Mouse (Mus musculus) heart, postnatal 0 days (tissue): ENCODE results near the gene Rtn4rl2. TPM values are rescaled to one million over a fixed set of nuclear protein-coding genes. Genes with fewer than 3 reads are reported as not detected.

Experiments
- ATAC-seq: fragments of 200-750 bp; cut with Nextera tagmentation; 2 replicates; pipeline ENCODE4 v1.8.0; 2017; ENCODE audit warnings: low read depth, moderate number of reproducible peaks, moderate library complexity; ENCODE audit not compliant: insufficient read depth
- DNase-seq: peaks from one replicate; pipeline ENCODE4 v3.0.0-alpha.2; 2016; ENCODE audit warnings: low spot score
- H3K27ac ChIP-seq: fragments of 300-500 bp; sonication (generic); 2 replicates; pipeline ENCODE4 v1.5.1; 2014; ENCODE audit warnings: low read depth, mild to moderate bottlenecking
- H3K27me3 ChIP-seq: fragments of 300-500 bp; sonication (generic); 2 replicates; pipeline ENCODE4 v1.6.1; 2014; ENCODE audit warnings: low read length, mixed read lengths; ENCODE audit not compliant: control insufficient read depth, insufficient read depth
- H3K36me3 ChIP-seq: fragments of 300-500 bp; sonication (generic); replicated peaks from 2 replicates; pipeline ENCODE4 v1.6.1; 2014; ENCODE audit warnings: low read length, mixed read lengths; ENCODE audit not compliant: control insufficient read depth, insufficient read depth
- H3K4me1 ChIP-seq: fragments of 300-500 bp; sonication (generic); 2 replicates; pipeline ENCODE4 v1.6.1; 2014; ENCODE audit warnings: antibody characterized with exemption; ENCODE audit not compliant: control insufficient read depth, insufficient read depth
- H3K4me2 ChIP-seq: fragments of 300-500 bp; sonication (generic); 2 replicates; pipeline ENCODE4 v1.6.1; 2014; ENCODE audit warnings: low read depth, mild to moderate bottlenecking, low read length, moderate library complexity
- H3K4me3 ChIP-seq: fragments of 300-500 bp; sonication (generic); 2 replicates; pipeline ENCODE4 v1.5.1; 2014; ENCODE audit warnings: low read depth, low read length
- H3K9ac ChIP-seq: fragments of 300-500 bp; sonication (generic); replicated peaks from 2 replicates; pipeline ENCODE4 v1.6.1; 2014; ENCODE audit warnings: low read depth, low read length, mixed read lengths
- H3K9me3 ChIP-seq: fragments of 300-500 bp; sonication (generic); replicated peaks from 2 replicates; pipeline ENCODE4 v1.6.1; 2016; ENCODE audit warnings: low read length; ENCODE audit not compliant: control insufficient read depth
- CTCF ChIP-seq: IDR thresholded peaks from 2 replicates; pipeline ENCODE4 v1.5.1; 2016; ENCODE audit warnings: antibody characterized with exemption, control low read depth, low read depth
- EP300 ChIP-seq: IDR thresholded peaks from 2 replicates; pipeline ENCODE4 v1.6.1; 2016; ENCODE audit warnings: antibody characterized with exemption, low read depth
- WGBS: fragments of 180-500 bp; shearing (Covaris S2); extraction: QIAGEN DNeasy Blood & Tissue Kit; methylation state at CpG from one replicate; pipeline ENCODE4 v1.1.7; 2014; 5-methylcytosine and 5-hydroxymethylcytosine counted together
- polyA plus RNA-seq: library from polyadenylated mRNA; unstranded; fragments of >200 nt; fragmentation: Nextera tagmentation; extraction: Ambion mirVana; gene quantifications from 2 replicates; pipeline ENCODE4 v1.2.1, GENCODE M21; 2015
- total RNA-seq: library from RNA; depleted of rRNA; stranded (reverse); fragments of >200 nt; gene quantifications from 2 replicates; pipeline ENCODE4 v1.2.3, GENCODE M21; 2014; ENCODE audit warnings: low replicate concordance

Gene Rtn4rl2
- total and polyA plus RNA-seq, 2 experiments from 2014 or later: 1.1 to 9.2 TPM

- H3K9me3 ChIP-seq: no peaks in the 10 kb centered on the region
- WGBS: 14% methylated on average over 22 of the region's 23 CpGs
- H3K4me2 ChIP-seq: peak overlapping the region; percentile 73
- ATAC-seq: no peak
- TF ChIP-seq CTCF (no peak), EP300 (no peak)
- H3K4me1 ChIP-seq: peaks cover 25% of the 10 kb centered on the region
- no peak overlapping the region for H3K27ac ChIP-seq
- H3K36me3 ChIP-seq: no peaks in the 10 kb centered on the region
- peaks cover 91% of the 10 kb centered on the region for H3K27me3 ChIP-seq
- peak overlapping the region; percentile 51 for H3K4me3 ChIP-seq
- H3K9ac ChIP-seq: no peak overlapping the region
- no peak for DNase-seq
Measured at GRCm38 (mm10) chr2:84885084-84886055, 1.1 kb downstream of the Rtn4rl2 start.

GRCm38 (mm10) chr2:84884611-84885010 lies 1.9 kb downstream of the Rtn4rl2 start:
- no peak overlapping the region for H3K4me3 ChIP-seq
- H3K9ac ChIP-seq: no peak overlapping the region
- no peaks in the 10 kb centered on the region for H3K36me3 ChIP-seq
- no peak for ATAC-seq
- H3K4me2 ChIP-seq: no peak overlapping the region
- H3K4me1 ChIP-seq: peaks cover 25% of the 10 kb centered on the region
- no peak for DNase-seq
- H3K27me3 ChIP-seq: peaks cover 92% of the 10 kb centered on the region
- no peaks in the 10 kb centered on the region for H3K9me3 ChIP-seq
- WGBS: 36% methylated on average over 4 of the region's 4 CpGs
- no peak for TF ChIP-seq CTCF
- TF ChIP-seq EP300: no peak
- no peak overlapping the region for H3K27ac ChIP-seq

- Histone ChIP-seq H3K27me3 (peaks cover 86% of the 10 kb centered on the region), H3K9ac (no peak overlapping the region), H3K27ac (no peak overlapping the region), H3K4me2 (no peak overlapping the region), H3K9me3 (no peaks in the 10 kb centered on the region), H3K36me3 (no peaks in the 10 kb centered on the region), H3K4me1 (peaks cover 20% of the 10 kb centered on the region), H3K4me3 (no peak overlapping the region)
- ATAC-seq (no peak), DNase-seq (no peak)
- WGBS: 77% methylated on average over 4 of the region's 4 CpGs
- TF ChIP-seq CTCF (no peak), EP300 (no peak)
Measured at GRCm38 (mm10) chr2:84883942-84884341, 2.6 kb downstream of the Rtn4rl2 start.

GRCm38 (mm10) chr2:84883530-84883929 lies 3.0 kb downstream of the Rtn4rl2 start:
- 0 out of 2 replicates have a peak overlapping the region, but pooled peaks have one; percentile 12 for H3K4me2 ChIP-seq
- H3K9ac ChIP-seq: no peak overlapping the region
- H3K4me3 ChIP-seq: no peak overlapping the region
- H3K36me3 ChIP-seq: no peaks in the 10 kb centered on the region
- H3K4me1 ChIP-seq: peaks cover 17% of the 10 kb centered on the region
- peaks cover 85% of the 10 kb centered on the region for H3K27me3 ChIP-seq
- ATAC-seq (no peak), DNase-seq (no peak)
- H3K27ac ChIP-seq: no peak overlapping the region
- TF ChIP-seq CTCF (no peak), EP300 (no peak)
- H3K9me3 ChIP-seq: no peaks in the 10 kb centered on the region
- 19% methylated on average over 10 of the region's 11 CpGs for WGBS

- TF ChIP-seq EP300 (no peak), CTCF (no peak)
- ATAC-seq (no peak), DNase-seq (no peak)
- H3K4me2 ChIP-seq: peak overlapping the region; percentile 12; the same call in 1 of the 2 replicates
- peaks cover 15% of the 10 kb centered on the region for H3K4me1 ChIP-seq
- 2% methylated on average over 6 of the region's 6 CpGs for WGBS
- H3K27ac ChIP-seq: no peak overlapping the region
- H3K4me3 ChIP-seq: no peak overlapping the region
- H3K36me3 ChIP-seq: no peaks in the 10 kb centered on the region
- H3K9me3 ChIP-seq: no peaks in the 10 kb centered on the region
- H3K27me3 ChIP-seq: peaks cover 83% of the 10 kb centered on the region
- no peak overlapping the region for H3K9ac ChIP-seq
Measured at GRCm38 (mm10) chr2:84883084-84883483, 3.4 kb downstream of the Rtn4rl2 start.
